Mouse (Mus musculus) liver, postnatal 0 days (tissue): ENCODE measurements around the gene Hecw1.

Source experiments
- CTCF ChIP-seq: sonication (generic); IDR thresholded peaks from 2 replicates; pipeline ENCODE4 v1.5.1; 2016; ENCODE audit warnings: antibody characterized with exemption, low read depth
- EP300 ChIP-seq: IDR thresholded peaks from 2 replicates; pipeline ENCODE4 v1.6.1; 2016; ENCODE audit warnings: antibody characterized with exemption, low read depth, mild to moderate bottlenecking

- TF ChIP-seq CTCF (no peak), EP300 (no peak)
Measured at GRCm38 (mm10) chr13:14290016-14290415, 233.0 kb downstream of the Hecw1 start.
